Comparison of ENCODE assay signal across 8 mouse cellular contexts in genomic region chr11:120642939-120643600, GRCm38 (mm10). TPM values are rescaled to one million over a fixed set of nuclear protein-coding genes. Genes with fewer than 3 reads are reported as not detected.
DNase-seq lines count a peak whose midpoint lies in the region; ATAC-seq lines count a peak whose summit lies in the region.

No protein-coding gene starts in this region.

- intact Hi-C loops in left cerebral cortex, postnatal 25 days (cut with DNase I): no loop called here

- peaks cover 13% of the 10 kb centered on the region for H3K4me1 ChIP-seq in neural tube, embryonic 11.5 days (ENCODE audit: control insufficient read depth, insufficient read depth, low read length)
- peaks cover 16% of the 10 kb centered on the region for H3K4me1 ChIP-seq in embryonic facial prominence, embryonic 14.5 days (ENCODE audit: control insufficient read depth, insufficient read depth, low read length)
- peaks cover 12% of the 10 kb centered on the region for H3K4me1 ChIP-seq in hindbrain, embryonic 16.5 days (ENCODE audit: control insufficient read depth, insufficient read depth, low read depth, low read length)
- peaks cover 12% of the 10 kb centered on the region for H3K4me1 ChIP-seq in midbrain, embryonic 14.5 days (ENCODE audit: control insufficient read depth, insufficient read depth, low read length)

- no peak overlapping the region for H3K27ac ChIP-seq in neural tube, embryonic 11.5 days (ENCODE audit: low read depth, low read length)
- peak overlapping the region; percentile 82 for H3K27ac ChIP-seq in embryonic facial prominence, embryonic 14.5 days (replicated peaks; ENCODE audit: low read depth, low read length)
- no peak overlapping the region; the same call in 1 of the 2 replicates for H3K27ac ChIP-seq in hindbrain, embryonic 16.5 days (ENCODE audit: low read depth, low read length)
- peak overlapping the region; percentile 26; the same call in 1 of the 2 replicates for H3K27ac ChIP-seq in midbrain, embryonic 14.5 days (replicated peaks; ENCODE audit: low read depth, low read length)

- WGBS in neural tube, embryonic 11.5 days: 3% methylated on average over 18 of the region's 18 CpGs
- WGBS in embryonic facial prominence, embryonic 14.5 days: 1% methylated on average over 17 of the region's 18 CpGs
- 1% methylated on average over 18 of the region's 18 CpGs for WGBS in hindbrain, embryonic 16.5 days
- WGBS in midbrain, embryonic 14.5 days: 2% methylated on average over 18 of the region's 18 CpGs

- no peaks in the 10 kb centered on the region for H3K9me3 ChIP-seq in neural tube, embryonic 11.5 days (ENCODE audit: control insufficient read depth, low read length)
- H3K9me3 ChIP-seq in embryonic facial prominence, embryonic 14.5 days (ENCODE audit: control insufficient read depth, low read length): no peaks in the 10 kb centered on the region
- no peaks in the 10 kb centered on the region for H3K9me3 ChIP-seq in hindbrain, embryonic 16.5 days (ENCODE audit: control insufficient read depth, low read length)
- H3K9me3 ChIP-seq in midbrain, embryonic 14.5 days (ENCODE audit: control insufficient read depth, low read length): no peaks in the 10 kb centered on the region

- DNase-seq in neural tube, embryonic 11.5 days (ENCODE audit: low spot score): no peak
- no peak for DNase-seq in neural tube, embryonic 10.5 days (ENCODE audit: extremely low spot score, low spot score)
- no peak for DNase-seq in embryonic facial prominence, embryonic 14.5 days (ENCODE audit: low spot score)
- DNase-seq in midbrain, embryonic 14.5 days: no peak
- DNase-seq in urinary bladder, adult 2 months (ENCODE audit: low spot score): no peak
- DNase-seq in left cerebral cortex, postnatal 25 days (ENCODE audit: low spot score in 2 of 2): no peak
- no peak for DNase-seq in lung, postnatal 14 days

- H3K36me3 ChIP-seq in neural tube, embryonic 11.5 days (ENCODE audit: control insufficient read depth, insufficient read depth, low read length): no peaks in the 10 kb centered on the region; the same call in 1 of the 2 replicates
- no peaks in the 10 kb centered on the region for H3K36me3 ChIP-seq in embryonic facial prominence, embryonic 14.5 days (ENCODE audit: control insufficient read depth, insufficient read depth, low read length)
- H3K36me3 ChIP-seq in hindbrain, embryonic 16.5 days (ENCODE audit: control insufficient read depth, insufficient read depth, low read length): no peaks in the 10 kb centered on the region
- no peaks in the 10 kb centered on the region for H3K36me3 ChIP-seq in midbrain, embryonic 14.5 days (ENCODE audit: control insufficient read depth, insufficient read depth, low read length)

- peak; percentile 39 for ATAC-seq in neural tube, embryonic 11.5 days (ENCODE audit: insufficient read depth, low FRiP score, low TSS enrichment)
- peak; percentile 44 for ATAC-seq in embryonic facial prominence, embryonic 14.5 days (ENCODE audit: low read depth)
- peak; percentile 69 for ATAC-seq in hindbrain, embryonic 16.5 days
- peak; percentile 38; the same call in 1 of the 2 replicates for ATAC-seq in midbrain, embryonic 14.5 days (ENCODE audit: low FRiP score, low TSS enrichment)

- peak overlapping the region; percentile 68 for H3K9ac ChIP-seq in neural tube, embryonic 11.5 days (ENCODE audit: low read length)
- peak overlapping the region; percentile 73 for H3K9ac ChIP-seq in embryonic facial prominence, embryonic 14.5 days (ENCODE audit: low read depth, low read length)
- H3K9ac ChIP-seq in hindbrain, embryonic 16.5 days (ENCODE audit: low read depth, low read length): peak overlapping the region; percentile 78
- H3K9ac ChIP-seq in midbrain, embryonic 14.5 days (replicated peaks; ENCODE audit: low read length): peak overlapping the region; percentile 74

- peak overlapping the region; percentile 84 for H3K4me2 ChIP-seq in neural tube, embryonic 11.5 days (ENCODE audit: low read depth)
- H3K4me2 ChIP-seq in embryonic facial prominence, embryonic 14.5 days (ENCODE audit: low read depth, low read length): peak overlapping the region; percentile 91
- peak overlapping the region; percentile 94 for H3K4me2 ChIP-seq in hindbrain, embryonic 16.5 days (ENCODE audit: low read length)
- H3K4me2 ChIP-seq in midbrain, embryonic 14.5 days (ENCODE audit: low read length): peak overlapping the region; percentile 91

- peak overlapping the region; percentile 46 for H3K4me3 ChIP-seq in neural tube, embryonic 11.5 days (ENCODE audit: low read depth, low read length)
- peak overlapping the region; percentile 55 for H3K4me3 ChIP-seq in embryonic facial prominence, embryonic 14.5 days (ENCODE audit: low read depth, low read length)
- peak overlapping the region; percentile 59 for H3K4me3 ChIP-seq in hindbrain, embryonic 16.5 days (ENCODE audit: low read length)
- peak overlapping the region; percentile 48 for H3K4me3 ChIP-seq in midbrain, embryonic 14.5 days (replicated peaks; ENCODE audit: low read depth, low read length)

- no peaks in the 10 kb centered on the region for H3K27me3 ChIP-seq in neural tube, embryonic 11.5 days (ENCODE audit: control insufficient read depth, insufficient read depth, low read length)
- H3K27me3 ChIP-seq in embryonic facial prominence, embryonic 14.5 days (replicated peaks; ENCODE audit: control insufficient read depth, insufficient read depth, low read length): peaks cover 5% of the 10 kb centered on the region
- peaks cover 3% of the 10 kb centered on the region; the same call in 1 of the 2 replicates for H3K27me3 ChIP-seq in hindbrain, embryonic 16.5 days (replicated peaks; ENCODE audit: control insufficient read depth, insufficient read depth, low read length)
- peaks cover 4% of the 10 kb centered on the region; the same call in 1 of the 2 replicates for H3K27me3 ChIP-seq in midbrain, embryonic 14.5 days (ENCODE audit: control insufficient read depth, insufficient read depth, low read length)

RNA-seq across cellular contexts. Expression of gene Pycr1, which starts 0.5 kb away (rescaled TPM):
- 31.8 and 33.8 TPM in 2 replicates for polyA plus RNA-seq in neural tube, embryonic 11.5 days (2014; fragmentation: Nextera tagmentation; extraction: Ambion mirVana)
- polyA plus RNA-seq in embryonic facial prominence, embryonic 14.5 days (2014; fragmentation: Nextera tagmentation; extraction: Ambion mirVana): 56.7 and 64.7 TPM in 2 replicates
- 18.0 and 20.0 TPM in 2 replicates for polyA plus RNA-seq in hindbrain, embryonic 16.5 days (2015; fragmentation: Nextera tagmentation; extraction: Ambion mirVana)
- 17.0 and 18.5 TPM in 2 replicates for polyA plus RNA-seq in midbrain, embryonic 14.5 days (2014; fragmentation: Nextera tagmentation; extraction: Ambion mirVana)
- polyA plus RNA-seq in urinary bladder, adult 2 months (2012; rRNA removed): 15.5 and 18.5 TPM in 2 replicates
- 1 to 10 TPM; 1.4 to 2.1 TPM for total RNA-seq in left cerebral cortex, postnatal 25 days (2021)

RNA-seq across cellular contexts. Expression of gene Myadml2, which starts 4.9 kb away (rescaled TPM):
- 0.89 TPM in 1 of 2 replicates, not detected in the other for polyA plus RNA-seq in neural tube, embryonic 11.5 days (2014; fragmentation: Nextera tagmentation; extraction: Ambion mirVana)
- polyA plus RNA-seq in embryonic facial prominence, embryonic 14.5 days (2014; fragmentation: Nextera tagmentation; extraction: Ambion mirVana): 3.4 and 3.6 TPM in 2 replicates
- polyA plus RNA-seq in hindbrain, embryonic 16.5 days (2015; fragmentation: Nextera tagmentation; extraction: Ambion mirVana): 1.1 and 2.4 TPM in 2 replicates
- 0.51 and 1.5 TPM in 2 replicates for polyA plus RNA-seq in midbrain, embryonic 14.5 days (2014; fragmentation: Nextera tagmentation; extraction: Ambion mirVana)
- polyA plus RNA-seq in urinary bladder, adult 2 months (2012; rRNA removed): 0.07 and 0.21 TPM in 2 replicates
- 1 to 10 TPM; 7.4 to 8.6 TPM for total RNA-seq in left cerebral cortex, postnatal 25 days (2021)

RNA-seq across cellular contexts. Expression of gene Mafg, which starts 9.7 kb away (rescaled TPM):
- polyA plus RNA-seq in neural tube, embryonic 11.5 days (2014; fragmentation: Nextera tagmentation; extraction: Ambion mirVana): 26.5 and 27.5 TPM in 2 replicates
- 26.3 and 26.8 TPM in 2 replicates for polyA plus RNA-seq in embryonic facial prominence, embryonic 14.5 days (2014; fragmentation: Nextera tagmentation; extraction: Ambion mirVana)
- 25.4 and 34.6 TPM in 2 replicates for polyA plus RNA-seq in hindbrain, embryonic 16.5 days (2015; fragmentation: Nextera tagmentation; extraction: Ambion mirVana)
- 37.4 and 42.5 TPM in 2 replicates for polyA plus RNA-seq in midbrain, embryonic 14.5 days (2014; fragmentation: Nextera tagmentation; extraction: Ambion mirVana)
- 50.1 and 62.5 TPM in 2 replicates for polyA plus RNA-seq in urinary bladder, adult 2 months (2012; rRNA removed)
- total RNA-seq in left cerebral cortex, postnatal 25 days (2021): 10 to 100 TPM; 91.5 to 98.4 TPM

RNA-seq across cellular contexts. Expression of gene Notum, which starts 17.9 kb away (rescaled TPM):
- 2.6 and 3.0 TPM in 2 replicates for polyA plus RNA-seq in neural tube, embryonic 11.5 days (2014; fragmentation: Nextera tagmentation; extraction: Ambion mirVana)
- polyA plus RNA-seq in embryonic facial prominence, embryonic 14.5 days (2014; fragmentation: Nextera tagmentation; extraction: Ambion mirVana): 3.6 and 4.9 TPM in 2 replicates
- polyA plus RNA-seq in hindbrain, embryonic 16.5 days (2015; fragmentation: Nextera tagmentation; extraction: Ambion mirVana): 3.1 and 3.8 TPM in 2 replicates
- 0.59 and 1.3 TPM in 2 replicates for polyA plus RNA-seq in midbrain, embryonic 14.5 days (2014; fragmentation: Nextera tagmentation; extraction: Ambion mirVana)
- polyA plus RNA-seq in urinary bladder, adult 2 months (2012; rRNA removed): 13.0 and 16.6 TPM in 2 replicates
- total RNA-seq in left cerebral cortex, postnatal 25 days (2021): 1 to 10 TPM; 4.1 to 4.7 TPM

RNA-seq across cellular contexts. Expression of gene Sirt7, which starts 18.0 kb away (rescaled TPM):
- polyA plus RNA-seq in neural tube, embryonic 11.5 days (2014; fragmentation: Nextera tagmentation; extraction: Ambion mirVana): 37.2 and 39.0 TPM in 2 replicates
- 21.8 and 23.0 TPM in 2 replicates for polyA plus RNA-seq in embryonic facial prominence, embryonic 14.5 days (2014; fragmentation: Nextera tagmentation; extraction: Ambion mirVana)
- polyA plus RNA-seq in hindbrain, embryonic 16.5 days (2015; fragmentation: Nextera tagmentation; extraction: Ambion mirVana): 39.4 and 41.3 TPM in 2 replicates
- polyA plus RNA-seq in midbrain, embryonic 14.5 days (2014; fragmentation: Nextera tagmentation; extraction: Ambion mirVana): 38.4 and 39.5 TPM in 2 replicates
- 78.6 and 107 TPM in 2 replicates for polyA plus RNA-seq in urinary bladder, adult 2 months (2012; rRNA removed)
- 10 to 100 TPM; 37.8 TPM for total RNA-seq in left cerebral cortex, postnatal 25 days (2021)

Comparison
In these comparisons a context has a peak if more than half of its experiments do, and no peak if none do; other contexts are left out.
1. H3K27ac ChIP-seq: peak in embryonic facial prominence, embryonic 14.5 days (single experiment) and midbrain, embryonic 14.5 days (single experiment); none in neural tube, embryonic 11.5 days (single experiment) and hindbrain, embryonic 16.5 days (single experiment).
2. Peak in every context shown above with its lines, with median percentiles within 50 percentile points of each other: ATAC-seq, H3K4me2 ChIP-seq, H3K4me3 ChIP-seq and H3K9ac ChIP-seq.